Comparison of ENCODE assay signal across 9 mouse cellular contexts in the genomic region with DNA sequence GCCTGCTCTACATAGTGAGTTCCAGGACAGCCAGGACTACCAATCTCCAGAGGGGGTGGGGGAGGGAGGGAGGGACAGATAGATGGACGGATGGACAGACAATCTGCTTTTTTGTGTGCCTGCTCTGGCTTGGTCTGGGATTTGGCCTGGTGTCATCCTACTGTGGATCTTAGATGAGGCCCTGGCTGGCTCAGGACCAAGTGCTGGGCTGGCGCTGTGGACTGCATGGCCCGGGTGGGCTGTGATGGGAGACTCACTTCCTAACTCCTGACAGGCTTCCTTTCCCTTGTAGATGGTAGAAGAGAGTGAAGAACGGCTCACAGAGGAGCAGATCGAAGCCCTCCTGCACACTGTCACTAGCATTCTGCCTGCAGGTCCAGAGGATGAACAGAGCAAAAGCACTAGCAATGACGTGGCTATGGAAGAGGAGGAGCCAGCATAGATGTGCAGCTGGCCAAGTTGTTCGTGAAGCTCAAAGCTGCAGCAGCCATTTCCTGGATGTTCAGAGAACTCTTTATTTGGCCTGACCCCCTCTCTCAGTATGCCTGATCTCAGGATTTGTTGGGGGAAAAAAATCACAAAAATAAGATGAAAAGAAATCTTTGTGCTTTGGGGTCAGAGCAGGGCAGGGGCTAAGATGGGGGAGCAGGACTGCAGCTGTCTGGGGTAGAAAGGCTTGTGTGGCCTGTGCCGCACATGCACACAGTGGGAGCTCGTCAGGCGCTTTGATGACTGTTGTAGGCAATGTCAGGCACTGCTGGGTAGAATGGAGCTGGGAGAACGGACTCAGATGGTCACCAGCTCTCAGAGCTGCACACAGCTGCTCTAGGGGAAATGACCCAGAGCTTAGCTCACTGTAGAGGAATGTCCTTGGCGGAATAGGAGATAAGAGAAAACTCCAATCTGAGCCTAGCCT. TPM values are rescaled to one million over a fixed set of nuclear protein-coding genes. Genes with fewer than 3 reads are reported as not detected.
A peak's percentile ranks its signal among the peaks of the same experiment; 100 is the strongest.
DNase-seq lines count a peak whose midpoint lies in the region; ATAC-seq and TF ChIP-seq lines count a peak whose summit lies in the region.
"Had no signal": no experiment of that assay in that cellular context is flagged by ENCODE, and none has a peak within 500 bp of the region (broad histone marks: within the 10 kb centered on the region; RNA-seq: fewer than 3 reads in every experiment).

No protein-coding gene starts in this region.

- H3K36me3 ChIP-seq in forebrain, embryonic 12.5 days (replicated peaks) = peaks cover 32% of the 10 kb centered on the region
- peaks cover 22% of the 10 kb centered on the region for H3K36me3 ChIP-seq in forebrain, embryonic 15.5 days
- H3K36me3 ChIP-seq in midbrain, embryonic 15.5 days (replicated peaks) = peaks cover 5% of the 10 kb centered on the region; the same call in 1 of the 2 replicates
- H3K36me3 ChIP-seq in midbrain, postnatal 0 days (ENCODE audit: insufficient read depth, low read length) = peaks cover 8% of the 10 kb centered on the region; the same call in 1 of the 2 replicates

- H3K4me1 ChIP-seq in forebrain, embryonic 12.5 days = no peaks in the 10 kb centered on the region
- H3K4me1 ChIP-seq in forebrain, embryonic 15.5 days = no peaks in the 10 kb centered on the region
- no peaks in the 10 kb centered on the region for H3K4me1 ChIP-seq in midbrain, embryonic 15.5 days
- H3K4me1 ChIP-seq in midbrain, postnatal 0 days (ENCODE audit: insufficient read depth, low read length) = no peaks in the 10 kb centered on the region
- H3K4me1 ChIP-seq: embryonic facial prominence, embryonic 13.5 days had no signal

- no peaks in the 10 kb centered on the region for H3K9me3 ChIP-seq in forebrain, embryonic 12.5 days
- H3K9me3 ChIP-seq in forebrain, embryonic 15.5 days = no peaks in the 10 kb centered on the region
- H3K9me3 ChIP-seq in midbrain, embryonic 15.5 days = no peaks in the 10 kb centered on the region
- no peaks in the 10 kb centered on the region for H3K9me3 ChIP-seq in midbrain, postnatal 0 days (ENCODE audit: low read length)
- H3K9me3 ChIP-seq: embryonic facial prominence, embryonic 13.5 days had no signal

- no peak overlapping the region for H3K4me2 ChIP-seq in forebrain, embryonic 12.5 days
- no peak overlapping the region for H3K4me2 ChIP-seq in forebrain, embryonic 15.5 days (replicated peaks)
- H3K4me2 ChIP-seq in midbrain, embryonic 15.5 days = no peak overlapping the region
- H3K4me2 ChIP-seq in midbrain, postnatal 0 days (ENCODE audit: low read depth, low read length, poor library complexity, severe bottlenecking) = no peak overlapping the region
- H3K4me2 ChIP-seq: embryonic facial prominence, embryonic 13.5 days had no signal

- H3K27ac ChIP-seq in forebrain, embryonic 12.5 days = no peak overlapping the region
- no peak overlapping the region; the same call in 1 of the 2 replicates for H3K27ac ChIP-seq in forebrain, embryonic 15.5 days (replicated peaks)
- H3K27ac ChIP-seq in midbrain, embryonic 15.5 days = 0 out of 2 replicates have a peak overlapping the region, but pooled peaks have one; percentile 15
- no peak overlapping the region for H3K27ac ChIP-seq in midbrain, postnatal 0 days (ENCODE audit: low read depth, low read length)
- H3K27ac ChIP-seq: embryonic facial prominence, embryonic 13.5 days had no signal

- no peak overlapping the region for H3K9ac ChIP-seq in forebrain, embryonic 12.5 days
- H3K9ac ChIP-seq in forebrain, embryonic 15.5 days (replicated peaks) = no peak overlapping the region
- no peak overlapping the region for H3K9ac ChIP-seq in midbrain, embryonic 15.5 days
- H3K9ac ChIP-seq in midbrain, postnatal 0 days (replicated peaks; ENCODE audit: low read length, poor library complexity, severe bottlenecking) = no peak overlapping the region
- H3K9ac ChIP-seq: embryonic facial prominence, embryonic 13.5 days had no signal

- no peak for DNase-seq in midbrain, postnatal 0 days (ENCODE audit: low spot score)
- peak; percentile 45 for DNase-seq in kidney, postnatal 14 days
- no peak for DNase-seq in MN1 (ENCODE audit: low spot score)
- no peak for DNase-seq in thymus, postnatal 25 days
- DNase-seq in left cerebral cortex, adult 11 months (ENCODE audit: low spot score) = no peak

- 0 out of 2 replicates have a peak, but pooled peaks have one; percentile 39 for ATAC-seq in forebrain, embryonic 12.5 days (ENCODE audit: low FRiP score)
- no peak for ATAC-seq in forebrain, embryonic 15.5 days (replicated peaks)
- ATAC-seq in midbrain, embryonic 15.5 days (replicated peaks) = no peak
- ATAC-seq in midbrain, postnatal 0 days (ENCODE audit: low FRiP score) = no peak

- TF ChIP-seq CTCF in midbrain, postnatal 0 days (IDR thresholded peaks at IDR 0.05) = no peak

- WGBS in forebrain, embryonic 12.5 days = 75% methylated on average over 12 of the region's 12 CpGs
- WGBS in forebrain, embryonic 15.5 days = 75% methylated on average over 12 of the region's 12 CpGs
- WGBS in midbrain, embryonic 15.5 days = 66% methylated on average over 12 of the region's 12 CpGs
- WGBS in midbrain, postnatal 0 days = 66% methylated on average over 12 of the region's 12 CpGs

- H3K27me3 ChIP-seq in forebrain, embryonic 12.5 days = no peaks in the 10 kb centered on the region
- no peaks in the 10 kb centered on the region for H3K27me3 ChIP-seq in forebrain, embryonic 15.5 days
- H3K27me3 ChIP-seq in midbrain, embryonic 15.5 days (replicated peaks) = no peaks in the 10 kb centered on the region
- no peaks in the 10 kb centered on the region for H3K27me3 ChIP-seq in midbrain, postnatal 0 days (ENCODE audit: insufficient read depth, low read length)
- H3K27me3 ChIP-seq: embryonic facial prominence, embryonic 13.5 days had no signal

- H3K4me3 ChIP-seq in forebrain, embryonic 12.5 days (replicated peaks) = no peak overlapping the region
- no peak overlapping the region for H3K4me3 ChIP-seq in forebrain, embryonic 15.5 days
- H3K4me3 ChIP-seq in midbrain, embryonic 15.5 days = no peak overlapping the region
- H3K4me3 ChIP-seq in midbrain, postnatal 0 days (ENCODE audit: low read depth, low read length) = no peak overlapping the region
- H3K4me3 ChIP-seq: embryonic facial prominence, embryonic 13.5 days had no signal

RNA-seq across cellular contexts. Expression of a gene that starts 13.5 kb away (rescaled TPM):
- 55.1 and 56.5 TPM in 2 replicates for polyA plus RNA-seq in forebrain, embryonic 12.5 days (2016; fragmentation: Nextera tagmentation; extraction: Ambion mirVana)
- polyA plus RNA-seq in forebrain, embryonic 15.5 days (2015; fragmentation: Nextera tagmentation; extraction: Ambion mirVana) = 57.5 and 57.7 TPM in 2 replicates
- polyA plus RNA-seq in midbrain, embryonic 15.5 days (2015; fragmentation: Nextera tagmentation; extraction: Ambion mirVana) = 54.7 and 59.4 TPM in 2 replicates
- 37.1 and 46.5 TPM in 2 replicates for total RNA-seq in midbrain, postnatal 0 days (2014; rRNA removed)
- 50.0 TPM in 2 replicates for polyA plus RNA-seq in midbrain, postnatal 0 days (2015; fragmentation: Nextera tagmentation; extraction: Ambion mirVana)

RNA-seq across cellular contexts. Expression of a gene that starts 30.6 kb away (rescaled TPM):
- polyA plus RNA-seq in forebrain, embryonic 12.5 days (2016; fragmentation: Nextera tagmentation; extraction: Ambion mirVana) = 54.0 and 55.8 TPM in 2 replicates
- polyA plus RNA-seq in forebrain, embryonic 15.5 days (2015; fragmentation: Nextera tagmentation; extraction: Ambion mirVana) = 72.9 and 82.8 TPM in 2 replicates
- 88.6 and 91.3 TPM in 2 replicates for polyA plus RNA-seq in midbrain, embryonic 15.5 days (2015; fragmentation: Nextera tagmentation; extraction: Ambion mirVana)
- 54.0 and 63.3 TPM in 2 replicates for total RNA-seq in midbrain, postnatal 0 days (2014; rRNA removed)
- polyA plus RNA-seq in midbrain, postnatal 0 days (2015; fragmentation: Nextera tagmentation; extraction: Ambion mirVana) = 86.8 and 90.9 TPM in 2 replicates

RNA-seq across cellular contexts. Expression of a gene that starts 30.6 kb away (rescaled TPM):
- polyA plus RNA-seq in forebrain, embryonic 12.5 days (2016; fragmentation: Nextera tagmentation; extraction: Ambion mirVana) = 20.9 and 23.5 TPM in 2 replicates
- polyA plus RNA-seq in forebrain, embryonic 15.5 days (2015; fragmentation: Nextera tagmentation; extraction: Ambion mirVana) = 23.1 and 29.5 TPM in 2 replicates
- polyA plus RNA-seq in midbrain, embryonic 15.5 days (2015; fragmentation: Nextera tagmentation; extraction: Ambion mirVana) = 40.1 and 42.4 TPM in 2 replicates
- total RNA-seq in midbrain, postnatal 0 days (2014; rRNA removed) = 34.0 and 39.1 TPM in 2 replicates
- polyA plus RNA-seq in midbrain, postnatal 0 days (2015; fragmentation: Nextera tagmentation; extraction: Ambion mirVana) = 52.8 and 54.0 TPM in 2 replicates

RNA-seq across cellular contexts. Expression of a gene that starts 56.8 kb away (rescaled TPM):
- polyA plus RNA-seq in forebrain, embryonic 12.5 days (2016; fragmentation: Nextera tagmentation; extraction: Ambion mirVana) = 17.1 and 20.6 TPM in 2 replicates
- 17.6 TPM in 2 replicates for polyA plus RNA-seq in forebrain, embryonic 15.5 days (2015; fragmentation: Nextera tagmentation; extraction: Ambion mirVana)
- polyA plus RNA-seq in midbrain, embryonic 15.5 days (2015; fragmentation: Nextera tagmentation; extraction: Ambion mirVana) = 30.6 and 30.9 TPM in 2 replicates
- 22.0 and 26.7 TPM in 2 replicates for total RNA-seq in midbrain, postnatal 0 days (2014; rRNA removed)
- 42.3 and 44.9 TPM in 2 replicates for polyA plus RNA-seq in midbrain, postnatal 0 days (2015; fragmentation: Nextera tagmentation; extraction: Ambion mirVana)
